Mouse (Mus musculus) lung, postnatal 0 days (tissue): ENCODE data around the gene Adam15.

ENCODE experiments used
- CTCF ChIP-seq: IDR thresholded peaks from 2 replicates; pipeline ENCODE4 v1.5.1; 2016; ENCODE audit warnings: antibody characterized with exemption, mild to moderate bottlenecking
- EP300 ChIP-seq: IDR thresholded peaks from 2 replicates; pipeline ENCODE4 v1.6.1; 2016; ENCODE audit warnings: antibody characterized with exemption, mild to moderate bottlenecking, control low read depth

- no peak for TF ChIP-seq CTCF
- peak; percentile 43; the same call in 1 of the 2 replicates for TF ChIP-seq EP300
Observed at GRCm38 (mm10) chr3:89393605-89394004, 43.8 kb upstream of the Adam15 start.
